Mouse (Mus musculus): ENCODE measurements around the gene Tmem208. TPM values are rescaled to one million over a fixed set of nuclear protein-coding genes. Genes with fewer than 3 reads are reported as not detected.

Tmem208 gene
- polyA plus RNA-seq, 1 experiment, result 122 TPM

GRCm38 (mm10) chr8:105307670-105308069 lies 18.5 kb upstream of the Tmem208 start:
- Histone ChIP-seq H3K4me3 (ENCODE audit: insufficient read depth, poor library complexity, severe bottlenecking) (no peak overlapping the region), H3ac (ENCODE audit: control insufficient read depth, insufficient read length, low read depth) (no peak overlapping the region), H3K79me3 (ENCODE audit: low read depth) (peaks cover 3% of the 10 kb centered on the region), H3K36me3 (ENCODE audit: control insufficient read depth, insufficient read depth) (peaks cover 65% of the 10 kb centered on the region), H3K27me3 (ENCODE audit: control insufficient read depth, insufficient read depth, insufficient read length) (no peaks in the 10 kb centered on the region), H3K79me2 (ENCODE audit: control insufficient read depth, insufficient read depth) (peaks cover 3% of the 10 kb centered on the region)
- TF ChIP-seq MYOG (IDR thresholded peaks at IDR 0.05; ENCODE audit: control insufficient read depth, extremely low read depth, insufficient read length), result no peak
- no peak for TF ChIP-seq CTCF (IDR thresholded peaks at IDR 0.05; ENCODE audit: control insufficient read depth, insufficient read depth, insufficient read length)
- TF ChIP-seq FOSL1 (IDR thresholded peaks at IDR 0.05; ENCODE audit: insufficient read depth, low read length, poor library complexity, severe bottlenecking), result no peak
- no peak for TF ChIP-seq MAX (IDR thresholded peaks at IDR 0.05)
- no peak for TF ChIP-seq MYOD1 (IDR thresholded peaks at IDR 0.05; ENCODE audit: control insufficient read depth, insufficient read length, low read depth)
- no peak for TF ChIP-seq CEBPB (IDR thresholded peaks at IDR 0.05; ENCODE audit: low read depth)
- no peak for TF ChIP-seq USF1 (IDR thresholded peaks at IDR 0.05; ENCODE audit: low read depth)

DNA sequence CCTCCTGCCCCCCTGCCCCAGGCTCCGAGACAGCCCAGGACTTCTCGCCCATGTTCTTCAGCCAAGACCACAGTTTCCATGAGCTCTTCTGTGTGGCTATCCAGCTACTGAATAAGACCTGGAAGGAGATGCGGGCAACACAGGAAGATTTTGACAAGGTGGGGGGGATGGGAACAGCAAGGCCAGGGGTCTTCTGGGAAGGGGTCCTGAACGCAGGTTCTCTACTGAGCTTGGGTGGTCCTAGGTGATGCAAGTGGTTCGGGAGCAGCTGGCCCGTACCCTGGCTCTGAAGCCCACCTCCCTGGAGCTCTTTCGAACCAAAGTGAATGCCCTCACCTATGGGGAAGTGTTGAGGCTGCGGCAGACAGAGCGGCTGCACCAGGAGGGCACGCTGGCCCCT lies 17.7 kb upstream of the Tmem208 start:
- no peaks in the 10 kb centered on the region for H3K27me3 ChIP-seq (ENCODE audit: control insufficient read depth, insufficient read depth, insufficient read length)
- no peak for TF ChIP-seq FOSL1 (IDR thresholded peaks at IDR 0.05; ENCODE audit: insufficient read depth, low read length, poor library complexity, severe bottlenecking)
- TF ChIP-seq MYOD1 (IDR thresholded peaks at IDR 0.05; ENCODE audit: control insufficient read depth, insufficient read length, low read depth), result no peak
- no peak for TF ChIP-seq USF1 (IDR thresholded peaks at IDR 0.05; ENCODE audit: low read depth)
- no peak for TF ChIP-seq CEBPB (IDR thresholded peaks at IDR 0.05; ENCODE audit: low read depth)
- no peak for TF ChIP-seq CTCF (IDR thresholded peaks at IDR 0.05; ENCODE audit: control insufficient read depth, insufficient read depth, insufficient read length)
- no peak for TF ChIP-seq MAX (IDR thresholded peaks at IDR 0.05)
- TF ChIP-seq MYOG (IDR thresholded peaks at IDR 0.05; ENCODE audit: control insufficient read depth, extremely low read depth, insufficient read length), result no peak
- H3K79me3 ChIP-seq (ENCODE audit: low read depth), result no peaks in the 10 kb centered on the region
- H3K79me2 ChIP-seq (ENCODE audit: control insufficient read depth, insufficient read depth), result no peaks in the 10 kb centered on the region
- no peak overlapping the region for H3ac ChIP-seq (ENCODE audit: control insufficient read depth, insufficient read length, low read depth)
- no peak overlapping the region for H3K4me3 ChIP-seq (ENCODE audit: insufficient read depth, poor library complexity, severe bottlenecking)
- peaks cover 59% of the 10 kb centered on the region for H3K36me3 ChIP-seq (ENCODE audit: control insufficient read depth, insufficient read depth)

DNA sequence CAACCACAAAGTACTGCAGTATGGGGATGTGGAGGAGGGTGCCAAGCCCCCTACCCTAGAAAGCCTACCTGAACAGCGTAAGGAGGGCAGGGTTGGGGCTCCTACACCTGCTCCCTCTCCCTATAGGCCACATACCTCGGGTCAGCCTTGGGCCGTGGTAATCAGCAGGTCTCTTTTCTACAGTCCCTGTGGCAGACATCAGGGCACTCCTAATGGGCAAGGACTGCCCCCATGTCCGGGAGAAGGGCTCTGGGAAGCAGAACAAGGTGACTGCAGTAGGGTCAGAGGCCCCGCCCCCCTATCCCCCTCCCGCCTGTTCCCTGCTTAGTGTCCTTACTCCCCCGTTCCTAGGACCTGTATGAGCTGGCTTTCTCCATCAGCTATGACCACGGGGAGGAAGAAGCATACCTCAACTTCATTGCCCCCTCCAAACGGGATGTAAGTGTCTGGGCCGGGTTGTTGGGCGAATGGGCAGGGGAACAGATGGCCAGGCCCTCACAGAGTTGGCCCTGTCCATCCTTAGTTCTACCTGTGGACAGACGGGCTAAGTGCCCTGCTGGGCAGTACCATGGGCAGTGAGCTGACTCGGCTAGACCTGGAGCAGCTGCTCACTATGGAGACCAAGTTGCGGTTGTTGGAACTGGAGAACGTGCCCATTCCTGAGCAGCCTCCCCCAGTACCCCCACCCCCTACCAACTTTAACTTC lies 16.9 kb upstream of the Tmem208 start:
- H3K79me2 ChIP-seq (ENCODE audit: control insufficient read depth, insufficient read depth), result no peaks in the 10 kb centered on the region
- H3K36me3 ChIP-seq (ENCODE audit: control insufficient read depth, insufficient read depth), result peaks cover 54% of the 10 kb centered on the region
- no peaks in the 10 kb centered on the region for H3K27me3 ChIP-seq (ENCODE audit: control insufficient read depth, insufficient read depth, insufficient read length)
- no peak overlapping the region for H3ac ChIP-seq (ENCODE audit: control insufficient read depth, insufficient read length, low read depth)
- H3K4me3 ChIP-seq (ENCODE audit: insufficient read depth, poor library complexity, severe bottlenecking), result no peak overlapping the region
- no peak for TF ChIP-seq FOSL1 (IDR thresholded peaks at IDR 0.05; ENCODE audit: insufficient read depth, low read length, poor library complexity, severe bottlenecking)
- no peak for TF ChIP-seq CEBPB (IDR thresholded peaks at IDR 0.05; ENCODE audit: low read depth)
- TF ChIP-seq MYOD1 (IDR thresholded peaks at IDR 0.05; ENCODE audit: control insufficient read depth, insufficient read length, low read depth), result no peak
- TF ChIP-seq MYOG (IDR thresholded peaks at IDR 0.05; ENCODE audit: control insufficient read depth, extremely low read depth, insufficient read length), result no peak
- no peak for TF ChIP-seq USF1 (IDR thresholded peaks at IDR 0.05; ENCODE audit: low read depth)
- no peak for TF ChIP-seq MAX (IDR thresholded peaks at IDR 0.05)
- no peak for TF ChIP-seq CTCF (IDR thresholded peaks at IDR 0.05; ENCODE audit: control insufficient read depth, insufficient read depth, insufficient read length)
- H3K79me3 ChIP-seq (ENCODE audit: low read depth), result no peaks in the 10 kb centered on the region

GRCm38 (mm10) chr8:105310118-105310517 lies 16.0 kb upstream of the Tmem208 start:
- Histone ChIP-seq H3K4me3 (ENCODE audit: insufficient read depth, poor library complexity, severe bottlenecking) (no peak overlapping the region), H3K79me3 (ENCODE audit: low read depth) (no peaks in the 10 kb centered on the region), H3K27me3 (ENCODE audit: control insufficient read depth, insufficient read depth, insufficient read length) (no peaks in the 10 kb centered on the region), H3K79me2 (ENCODE audit: control insufficient read depth, insufficient read depth) (no peaks in the 10 kb centered on the region), H3ac (ENCODE audit: control insufficient read depth, insufficient read length, low read depth) (no peak overlapping the region), H3K36me3 (ENCODE audit: control insufficient read depth, insufficient read depth) (peaks cover 52% of the 10 kb centered on the region)
- TF ChIP-seq CTCF (IDR thresholded peaks at IDR 0.05; ENCODE audit: control insufficient read depth, insufficient read depth, insufficient read length) (no peak), CEBPB (IDR thresholded peaks at IDR 0.05; ENCODE audit: low read depth) (no peak), USF1 (IDR thresholded peaks at IDR 0.05; ENCODE audit: low read depth) (no peak), MAX (IDR thresholded peaks at IDR 0.05) (no peak), FOSL1 (IDR thresholded peaks at IDR 0.05; ENCODE audit: insufficient read depth, low read length, poor library complexity, severe bottlenecking) (no peak), MYOG (IDR thresholded peaks at IDR 0.05; ENCODE audit: control insufficient read depth, extremely low read depth, insufficient read length) (no peak), MYOD1 (IDR thresholded peaks at IDR 0.05; ENCODE audit: control insufficient read depth, insufficient read length, low read depth) (no peak)

- TF ChIP-seq CTCF (IDR thresholded peaks at IDR 0.05; ENCODE audit: control insufficient read depth, insufficient read depth, insufficient read length) (no peak), MYOG (IDR thresholded peaks at IDR 0.05; ENCODE audit: control insufficient read depth, extremely low read depth, insufficient read length) (no peak), CEBPB (IDR thresholded peaks at IDR 0.05; ENCODE audit: low read depth) (no peak), MAX (IDR thresholded peaks at IDR 0.05) (no peak), MYOD1 (IDR thresholded peaks at IDR 0.05; ENCODE audit: control insufficient read depth, insufficient read length, low read depth) (no peak), USF1 (IDR thresholded peaks at IDR 0.05; ENCODE audit: low read depth) (no peak), FOSL1 (IDR thresholded peaks at IDR 0.05; ENCODE audit: insufficient read depth, low read length, poor library complexity, severe bottlenecking) (no peak)
- H3K79me2 ChIP-seq (ENCODE audit: control insufficient read depth, insufficient read depth), result no peaks in the 10 kb centered on the region
- no peak overlapping the region for H3ac ChIP-seq (ENCODE audit: control insufficient read depth, insufficient read length, low read depth)
- peaks cover 54% of the 10 kb centered on the region for H3K36me3 ChIP-seq (ENCODE audit: control insufficient read depth, insufficient read depth)
- H3K79me3 ChIP-seq (ENCODE audit: low read depth), result no peaks in the 10 kb centered on the region
- no peaks in the 10 kb centered on the region for H3K27me3 ChIP-seq (ENCODE audit: control insufficient read depth, insufficient read depth, insufficient read length)
- H3K4me3 ChIP-seq (ENCODE audit: insufficient read depth, poor library complexity, severe bottlenecking), result no peak overlapping the region
Observed at GRCm38 (mm10) chr8:105311718-105312117, 14.4 kb upstream of the Tmem208 start.

Data from C2C12 (cell line).